In genomic region chr14:25588946-25589937, GRCm38 (mm10) we compare ENCODE assay signal across 9 mouse cellular contexts.
DNase-seq lines count a peak whose midpoint lies in the region; ATAC-seq and TF ChIP-seq lines count a peak whose summit lies in the region.
"Had no signal": no experiment of that assay in that cellular context is flagged by ENCODE, and none has a peak within 500 bp of the region (broad histone marks: within the 10 kb centered on the region; RNA-seq: fewer than 3 reads in every experiment).

No protein-coding gene starts in this region.

- ATAC-seq in heart, embryonic 14.5 days (ENCODE audit: insufficient number of reproducible peaks, insufficient read depth, low FRiP score, low read depth), result no peak

- H3K4me1 ChIP-seq in cortical plate, adult 2 months (ENCODE audit: control insufficient read depth, insufficient read depth, low read length), result peaks cover 27% of the 10 kb centered on the region
- H3K4me1 ChIP-seq in heart, embryonic 14.5 days (ENCODE audit: control insufficient read depth in 2 of 2, insufficient read depth in 2 of 2, low read length in 2 of 2), result peaks cover 48 to 52% of the 10 kb centered on the region in 2 experiments

- peaks cover 14% of the 10 kb centered on the region for H3K36me3 ChIP-seq in C2C12 (ENCODE audit: control insufficient read depth, insufficient read depth)
- H3K36me3 ChIP-seq in heart, embryonic 14.5 days (ENCODE audit: control insufficient read depth, insufficient read depth, low read length), result peaks cover 29% of the 10 kb centered on the region

- no peak overlapping the region for H3K4me3 ChIP-seq in C2C12 (ENCODE audit: insufficient read depth, poor library complexity, severe bottlenecking)
- no peak overlapping the region for H3K4me3 ChIP-seq in cortical plate, adult 2 months (ENCODE audit: insufficient read depth, low read length)
- no peak overlapping the region for H3K4me3 ChIP-seq in heart, embryonic 14.5 days (ENCODE audit: control insufficient read depth in 1 of 2, insufficient read depth in 1 of 2, low read depth in 1 of 2, low read length in 2 of 2)

- H3K79me3 ChIP-seq in C2C12 (ENCODE audit: low read depth), result no peaks in the 10 kb centered on the region

- peak overlapping the region; percentile 34 for H3ac ChIP-seq in C2C12 (ENCODE audit: control insufficient read depth, insufficient read length, low read depth)

- H3K4me2 ChIP-seq in heart, embryonic 14.5 days (ENCODE audit: low read length), result no peak overlapping the region

- H3K9ac ChIP-seq in heart, embryonic 14.5 days (ENCODE audit: low read length), result 0 out of 2 replicates have a peak overlapping the region, but pooled peaks have one; percentile 14

- peak; percentile 47 for DNase-seq in embryo, embryonic 11 days
- DNase-seq in embryo, embryonic 9.5 days (ENCODE audit: extremely low spot score), result no peak
- peak; percentile 38 for DNase-seq in lung, postnatal 36 days
- no peak for DNase-seq in layer of hippocampus, postnatal 25 days (ENCODE audit: extremely low spot score in 1 of 2, low spot score in 1 of 2)
- no peak for DNase-seq in right cerebral cortex, postnatal 14 days

- H3K27me3 ChIP-seq in C2C12 (ENCODE audit: control insufficient read depth, insufficient read depth, insufficient read length), result no peaks in the 10 kb centered on the region
- H3K27me3 ChIP-seq in heart, embryonic 14.5 days (ENCODE audit: control insufficient read depth, insufficient read depth, low read length), result no peaks in the 10 kb centered on the region
- H3K27me3 ChIP-seq: CH12.LX had no signal

- H3K27ac ChIP-seq in cortical plate, adult 2 months (ENCODE audit: insufficient read depth, low read length), result peak overlapping the region; percentile 83; the same call in 1 of the 2 replicates
- peak overlapping the region; percentile 23 to 97; a peak in 3 of 4 replicates for H3K27ac ChIP-seq in heart, embryonic 14.5 days (replicated peaks in 1 of 2; ENCODE audit: control insufficient read depth in 1 of 2, insufficient read depth in 1 of 2, low read depth in 2 of 2, low read length in 2 of 2)

- peaks cover 13% of the 10 kb centered on the region for H3K79me2 ChIP-seq in C2C12 (ENCODE audit: control insufficient read depth, insufficient read depth)

- no peaks in the 10 kb centered on the region for H3K9me3 ChIP-seq in heart, embryonic 14.5 days (ENCODE audit: control insufficient read depth, low read length)

- WGBS in heart, embryonic 14.5 days, result 55% methylated on average over 16 of the region's 16 CpGs

- no peak for TF ChIP-seq CTCF in C2C12 (IDR thresholded peaks at IDR 0.05; ENCODE audit: control insufficient read depth, insufficient read depth, insufficient read length)
- no peak for TF ChIP-seq CTCF in cortical plate, adult 2 months (IDR thresholded peaks at IDR 0.05; ENCODE audit: extremely low read depth, insufficient read depth, low read length)

- no peak for TF ChIP-seq POLR2A in cortical plate, adult 2 months (IDR thresholded peaks at IDR 0.05; ENCODE audit: extremely low read depth, insufficient read depth, low read length)

TF ChIP-seq in C2C12, 6 proteins besides CTCF, POLR2A, EP300 and RAD21:
- TF ChIP-seq MYOG (IDR thresholded peaks at IDR 0.05; ENCODE audit: control insufficient read depth, extremely low read depth, insufficient read length) (no peak), USF1 (IDR thresholded peaks at IDR 0.05; ENCODE audit: low read depth) (no peak), MYOD1 (IDR thresholded peaks at IDR 0.05; ENCODE audit: control insufficient read depth, insufficient read length, low read depth) (peak; percentile 52), CEBPB (IDR thresholded peaks at IDR 0.05; ENCODE audit: low read depth) (peak; percentile 13), MAX (IDR thresholded peaks at IDR 0.05) (no peak), FOSL1 (IDR thresholded peaks at IDR 0.05; ENCODE audit: insufficient read depth, low read length, poor library complexity, severe bottlenecking) (no peak)

Comparison
In these comparisons a context has a peak if more than half of its experiments do, and no peak if none do; other contexts are left out.
1. DNase-seq: peak in embryo, embryonic 11 days (single experiment) and lung, postnatal 36 days (single experiment); none in embryo, embryonic 9.5 days (single experiment), layer of hippocampus, postnatal 25 days (0 of 2) and right cerebral cortex, postnatal 14 days (single experiment).